Mouse (Mus musculus): Measurements from ENCODE around the gene Scn5a.
A peak's percentile ranks its signal among the peaks of the same experiment; 100 is the strongest.

Scn5a gene

GRCm38 (mm10) chr9:119465595-119465994 is 113.2 kb downstream of the Scn5a start:
- no peak for DNase-seq (ENCODE audit: extremely low spot score, low spot score)

- DNase-seq (ENCODE audit: extremely low spot score, low spot score), result no peak
Measured at GRCm38 (mm10) chr9:119465056-119465455, 113.8 kb downstream of the Scn5a start.

GRCm38 (mm10) chr9:119460410-119460809 is 118.4 kb downstream of the Scn5a start:
- DNase-seq (ENCODE audit: extremely low spot score, low spot score), result peak; percentile 68

- DNase-seq (ENCODE audit: extremely low spot score, low spot score), result no peak
Measured at GRCm38 (mm10) chr9:119457122-119457521, 121.7 kb downstream of the Scn5a start.

GRCm38 (mm10) chr9:119455967-119456366 is 122.8 kb downstream of the Scn5a start:
- no peak for DNase-seq (ENCODE audit: extremely low spot score, low spot score)

- DNase-seq (ENCODE audit: extremely low spot score, low spot score), result no peak
Measured at GRCm38 (mm10) chr9:119445737-119446136, 133.1 kb downstream of the Scn5a start.

GRCm38 (mm10) chr9:119444738-119445429 is 133.9 kb downstream of the Scn5a start, which contains the start of gene Exog:
Gene Exog, plus strand, starts transcription at chr9:119444943.
- peak; percentile 99 for DNase-seq (ENCODE audit: extremely low spot score, low spot score)

- DNase-seq (ENCODE audit: extremely low spot score, low spot score), result no peak
Measured at GRCm38 (mm10) chr9:119438498-119439000, 140.3 kb downstream of the Scn5a start.

GRCm38 (mm10) chr9:119438065-119438464 is 140.8 kb downstream of the Scn5a start:
- DNase-seq (ENCODE audit: extremely low spot score, low spot score), result no peak

- no peak for DNase-seq (ENCODE audit: extremely low spot score, low spot score)
Measured at GRCm38 (mm10) chr9:119435855-119436254, 143.0 kb downstream of the Scn5a start.
